Mouse (Mus musculus): ENCODE measurements around the gene Dnm3.

GRCm38 (mm10) chr1:162001328-162001727 is 476.5 kb downstream of the Dnm3 start:
- TF ChIP-seq CTCF (IDR thresholded peaks at IDR 0.05 in 2 of 3, conservative IDR thresholded peaks at IDR 0.05 in 1 of 3; ENCODE audit: control insufficient read depth in 1 of 3, insufficient read depth in 1 of 3, low read depth in 2 of 3, low read length in 3 of 3, poor library complexity in 1 of 3, severe bottlenecking in 1 of 3) (no peak), EP300 (IDR thresholded peaks at IDR 0.05; ENCODE audit: low read depth in 1 of 2, low read length in 2 of 2) (no peak), GATA1 (IDR thresholded peaks at IDR 0.05; ENCODE audit: low read depth, low read length) (no peak), POLR2A (IDR thresholded peaks at IDR 0.05; ENCODE audit: control insufficient read depth in 1 of 2, insufficient read depth in 1 of 2, low read depth in 1 of 2, low read length in 2 of 2, poor library complexity in 1 of 2) (no peak), BHLHE40 (IDR thresholded peaks at IDR 0.05; ENCODE audit: borderline replicate concordance, low read depth, low read length) (no peak), TBP (IDR thresholded peaks at IDR 0.05; ENCODE audit: low read depth, low read length) (no peak), MEF2A (IDR thresholded peaks at IDR 0.05; ENCODE audit: extremely low read depth, insufficient replicate concordance, low read depth, low read length, poor library complexity, severe bottlenecking) (no peak), TAL1 (IDR thresholded peaks at IDR 0.05; ENCODE audit: low read length) (no peak), UBTF (IDR thresholded peaks at IDR 0.05; ENCODE audit: borderline replicate concordance, insufficient read depth, low read depth, low read length) (no peak), HCFC1 (IDR thresholded peaks at IDR 0.05; ENCODE audit: low read depth, low read length) (no peak), CHD2 (IDR thresholded peaks at IDR 0.05; ENCODE audit: low read length) (no peak), POLR2AphosphoS2 (IDR thresholded peaks at IDR 0.05; ENCODE audit: low read length) (no peak), NRF1 (IDR thresholded peaks at IDR 0.05; ENCODE audit: insufficient read depth, low read depth, low read length, poor library complexity, severe bottlenecking) (no peak), ZNF384 (IDR thresholded peaks at IDR 0.05; ENCODE audit: low read depth, low read length) (no peak)
